Mouse (Mus musculus): ENCODE data around the gene Akt3.

The Akt3 gene

DNA sequence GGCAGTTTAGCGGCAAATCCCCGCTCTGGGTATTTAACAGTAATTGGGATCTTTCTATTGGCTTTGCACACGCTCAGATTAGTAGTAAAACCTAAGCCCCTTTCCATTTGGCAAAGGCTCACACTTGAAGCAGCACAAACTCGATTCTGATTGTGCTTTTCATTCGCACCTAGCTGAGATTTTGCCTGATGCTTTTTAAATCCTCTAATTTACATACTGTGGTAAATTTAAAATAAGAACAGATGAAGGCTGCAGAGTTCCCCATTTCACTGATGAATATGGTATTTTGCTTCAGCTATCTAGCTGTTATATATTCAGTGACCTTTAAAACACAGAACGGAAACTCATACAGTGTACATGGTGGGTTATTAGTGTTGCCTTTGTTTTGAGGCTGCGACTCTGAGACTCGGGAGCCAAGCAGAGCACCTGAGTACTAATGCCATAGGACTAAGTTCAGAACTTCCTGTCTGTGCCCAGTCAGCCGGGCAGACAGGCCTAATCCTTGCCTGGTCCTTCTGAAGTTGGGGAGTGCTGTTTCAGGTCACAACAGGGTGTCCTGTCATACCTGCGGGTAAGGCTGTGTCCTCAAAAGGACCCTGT, 277.1 kb downstream of the Akt3 start:
- no peak for DNase-seq (ENCODE audit: low spot score)

DNA sequence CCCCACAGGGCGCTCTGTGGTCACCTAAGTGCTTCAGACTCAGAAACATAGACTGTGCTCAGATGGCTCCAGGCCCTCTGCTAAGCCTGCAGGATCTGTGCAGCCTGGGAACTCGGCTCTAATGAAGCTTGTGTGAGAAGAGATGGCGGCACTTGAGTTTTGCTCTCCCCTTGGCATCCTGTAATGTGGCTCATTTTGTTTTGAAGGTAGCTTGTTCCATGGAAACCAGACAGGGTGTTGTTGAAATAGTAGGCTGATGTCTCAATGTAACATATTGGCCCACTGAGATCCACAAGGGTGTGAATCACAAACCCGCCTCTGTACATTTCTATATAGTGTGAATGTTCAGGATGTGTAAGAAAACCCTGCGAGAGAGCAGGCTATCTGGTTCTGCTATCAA, 277.9 kb downstream of the Akt3 start:
- DNase-seq (ENCODE audit: low spot score), result no peak

DNA sequence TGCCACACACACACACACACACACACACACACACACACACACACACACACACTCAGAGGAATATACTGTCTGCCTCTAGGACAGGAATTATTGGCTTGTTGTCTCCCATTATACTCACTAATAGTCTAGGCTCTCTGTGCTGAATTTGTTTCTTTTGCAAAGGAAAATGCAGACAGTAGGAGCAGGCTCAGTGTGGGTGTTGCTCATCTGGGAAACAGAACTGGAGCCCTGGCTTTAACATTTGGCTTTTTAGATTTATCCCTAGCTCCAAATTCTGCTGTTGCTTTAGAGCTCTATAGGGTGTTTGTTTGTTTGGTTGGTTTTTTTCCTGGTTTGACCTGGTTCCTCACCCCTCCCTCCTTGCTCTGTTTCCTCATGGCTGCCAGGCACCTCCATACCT, 278.8 kb downstream of the Akt3 start:
- no peak for DNase-seq (ENCODE audit: low spot score)

DNA sequence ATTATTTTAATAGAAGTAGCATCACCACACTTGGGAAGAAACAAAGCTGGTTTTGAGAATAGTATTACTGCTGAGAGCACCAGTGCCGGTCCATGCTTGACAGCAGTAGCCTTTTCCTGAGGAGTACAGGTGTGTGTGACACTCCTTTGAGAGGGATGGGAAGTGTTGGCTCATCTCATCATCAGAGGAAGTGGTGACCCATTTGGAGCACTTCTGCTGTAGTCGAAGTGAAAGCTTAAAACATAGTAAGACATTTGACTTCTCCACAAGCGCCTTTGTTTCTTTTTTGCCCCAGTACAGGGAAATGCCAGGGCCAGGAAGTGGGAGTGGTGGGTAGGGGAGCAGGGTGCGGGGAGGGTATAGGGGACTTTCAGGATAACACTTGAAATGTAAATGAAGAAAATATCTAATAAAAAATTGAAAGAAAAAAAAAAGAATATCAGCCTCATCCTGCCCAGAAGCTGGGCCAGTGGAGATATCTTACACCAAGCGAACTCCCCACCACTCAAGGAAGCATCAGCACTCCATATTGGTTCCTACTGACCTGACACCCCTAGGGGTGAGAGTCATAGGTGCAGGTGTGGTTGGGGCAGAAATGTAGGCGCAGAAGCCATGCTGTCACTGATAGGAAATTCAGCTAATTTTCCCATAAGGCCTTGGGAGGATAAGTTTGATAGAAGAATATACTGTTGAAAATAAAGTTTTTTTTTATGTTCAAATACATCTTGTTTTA, 284.5 kb downstream of the Akt3 start:
- no peak for DNase-seq (ENCODE audit: low spot score)

DNA sequence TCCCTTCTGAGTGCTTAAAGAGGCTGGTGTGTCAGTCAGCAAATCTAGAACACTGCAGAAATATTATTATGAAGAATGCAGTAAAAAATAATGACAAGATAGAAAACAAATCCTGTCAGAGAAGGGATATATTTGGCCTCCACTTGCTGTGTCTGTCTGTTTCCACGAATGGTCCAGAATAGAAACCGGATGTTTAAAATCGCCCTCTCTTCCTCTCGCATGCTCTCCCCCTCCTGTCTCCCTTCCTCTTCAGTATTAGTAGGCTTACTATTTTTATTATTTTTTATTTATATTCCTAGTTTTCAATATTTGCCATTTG, 286.6 kb downstream of the Akt3 start:
- DNase-seq (ENCODE audit: low spot score), result no peak

DNA sequence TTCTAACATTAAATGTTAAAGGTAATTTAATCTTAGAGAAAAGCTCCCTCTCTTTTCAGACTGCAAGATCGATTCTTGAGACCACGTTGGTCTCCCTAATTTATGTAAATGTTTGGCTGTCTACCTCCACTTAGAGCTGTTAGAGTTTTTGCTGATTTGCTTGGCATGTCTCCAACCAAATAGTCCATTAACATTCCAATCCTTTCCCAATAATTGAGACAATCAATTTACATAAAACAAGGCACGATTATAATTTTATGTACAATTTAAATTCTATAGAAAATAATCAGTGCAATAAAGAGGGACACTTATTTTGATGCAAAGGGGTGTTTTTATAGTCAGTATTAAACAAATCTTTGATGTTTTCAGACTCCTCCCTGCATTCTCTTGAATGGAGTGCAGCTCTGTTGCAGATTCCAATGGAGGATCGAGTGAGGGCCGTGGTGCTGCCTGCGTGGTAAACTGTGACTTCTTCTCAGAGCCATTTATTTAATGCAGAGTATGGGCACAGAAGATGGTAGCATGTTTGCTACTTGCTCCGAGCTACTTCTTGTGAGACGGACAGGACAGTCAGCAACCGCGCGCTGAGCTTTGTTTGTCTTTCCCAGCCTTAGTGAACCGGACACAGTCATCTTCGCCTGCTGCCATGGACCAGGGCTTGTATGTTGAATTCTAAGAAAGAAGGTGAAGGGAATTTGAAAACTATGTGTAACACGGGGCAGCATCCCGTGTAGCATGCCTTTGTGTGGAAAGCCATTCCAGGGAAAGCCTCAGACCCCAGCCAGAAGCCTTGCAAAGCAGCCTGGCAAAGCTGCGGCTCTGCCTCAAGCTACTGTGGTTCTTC, 287.1 kb downstream of the Akt3 start:
- no peak for DNase-seq (ENCODE audit: low spot score)
